Mouse (Mus musculus): Measurements from ENCODE around the gene Gcfc2.

Gcfc2 gene

GRCm38 (mm10) chr6:81979286-81979685 lies 55.8 kb downstream of the Gcfc2 start:
- DNase-seq = no peak

- no peak for DNase-seq
Observed at GRCm38 (mm10) chr6:81986171-81986570, 62.7 kb downstream of the Gcfc2 start.

GRCm38 (mm10) chr6:81986599-81986998 lies 63.1 kb downstream of the Gcfc2 start:
- no peak for DNase-seq

- DNase-seq = peak; percentile 57
Observed at GRCm38 (mm10) chr6:81987010-81987409, 63.5 kb downstream of the Gcfc2 start.

GRCm38 (mm10) chr6:81987580-81987979 lies 64.1 kb downstream of the Gcfc2 start:
- DNase-seq = no peak

- no peak for DNase-seq
Observed at GRCm38 (mm10) chr6:81988341-81988740, 64.9 kb downstream of the Gcfc2 start.

GRCm38 (mm10) chr6:81990049-81990810 lies 66.8 kb downstream of the Gcfc2 start:
- no peak for DNase-seq

Data from thymus, postnatal 25 days (tissue).